In genomic region chr7:143900667-143901066, GRCm38 (mm10) we compare ENCODE assay signal across 8 mouse cellular contexts. TPM values are rescaled to one million over a fixed set of nuclear protein-coding genes. Genes with fewer than 3 reads are reported as not detected.
DNase-seq lines count a peak whose midpoint lies in the region.

No protein-coding gene starts in this region.

- DNase-seq in cerebellum, adult 9-10 months = peak; percentile 14
- DNase-seq in cerebellum, adult 11-12 months = no peak
- DNase-seq in layer of hippocampus, adult 11-12 months (ENCODE audit: low spot score) = peak; percentile 23
- no peak for DNase-seq in layer of hippocampus, adult 9-10 months (ENCODE audit: low spot score)
- peak; percentile 52 for DNase-seq in NIH3T3 (ENCODE audit: low read depth)
- DNase-seq in layer of hippocampus, postnatal 10 days (ENCODE audit: low spot score in 2 of 2) = peak; percentile 28 to 43
- no peak for DNase-seq in ovary, postnatal 10 days (ENCODE audit: low spot score)
- DNase-seq in thymus, postnatal 4 days = no peak

RNA-seq across cellular contexts. Expression of gene Gm498, which starts 34.0 kb away (rescaled TPM):
- not detected for total RNA-seq in layer of hippocampus, postnatal 10 days (2021)

Comparison
In these comparisons a context has a peak if more than half of its experiments do, and no peak if none do; other contexts are left out.
1. DNase-seq: peak in cerebellum, adult 9-10 months (single experiment), layer of hippocampus, adult 11-12 months (single experiment), NIH3T3 (single experiment) and layer of hippocampus, postnatal 10 days (2 of 2); none in cerebellum, adult 11-12 months (single experiment), layer of hippocampus, adult 9-10 months (single experiment), ovary, postnatal 10 days (single experiment) and thymus, postnatal 4 days (single experiment).